Mouse (Mus musculus) liver, embryonic 14.5 days (tissue): Measurements from ENCODE around the gene Mctp2. TPM values are rescaled to one million over a fixed set of nuclear protein-coding genes. Genes with fewer than 3 reads are reported as not detected.

Experiments used
- ATAC-seq: fragments of 200-750 bp; cut with Nextera tagmentation; 2 replicates; pipeline ENCODE4 v1.8.0; 2017; ENCODE audit warnings: moderate number of reproducible peaks, mild to moderate bottlenecking, moderate library complexity; ENCODE audit not compliant: insufficient read depth
- DNase-seq, 3 experiments: peaks; one replicate each; pipeline ENCODE4 v3.0.0-alpha.2; 2012 to 2013; ENCODE audit warnings: low read depth in 3 of 3, low spot score in 3 of 3
- H3K27ac ChIP-seq: fragments of 300-500 bp; sonication (generic); 2 replicates; pipeline ENCODE4 v1.5.1; 2014; ENCODE audit warnings: moderate library complexity, mild to moderate bottlenecking, control low read depth, inconsistent platforms
- H3K27me3 ChIP-seq: fragments of 300-500 bp; sonication (generic); 2 replicates; pipeline ENCODE4 v1.6.1; 2014; ENCODE audit warnings: mild to moderate bottlenecking, low read length, moderate library complexity; ENCODE audit not compliant: control insufficient read depth, insufficient read depth
- H3K36me3 ChIP-seq: fragments of 300-500 bp; sonication (generic); replicated peaks from 2 replicates; pipeline ENCODE4 v1.6.1; 2014; ENCODE audit warnings: low read depth; ENCODE audit not compliant: control insufficient read depth, insufficient read depth
- H3K4me1 ChIP-seq, 2 experiments: fragments of 200-500 bp in 1 of 2; fragments of 300-500 bp in 1 of 2; sonication (generic) in 1 of 2; replicated peaks; 2 replicates each; pipeline ENCODE4 v1.6.1; 2012 to 2014; ENCODE audit warnings: antibody characterized with exemption in 1 of 2, inconsistent platforms in 1 of 2, low read length in 1 of 2; ENCODE audit not compliant: control insufficient read depth in 2 of 2, insufficient read depth in 2 of 2
- H3K4me2 ChIP-seq: fragments of 300-500 bp; sonication (generic); 2 replicates; pipeline ENCODE4 v1.6.1; 2014; ENCODE audit warnings: low read depth, mild to moderate bottlenecking, control low read depth, moderate library complexity
- H3K4me3 ChIP-seq, 2 experiments: fragments of 200-500 bp in 1 of 2; fragments of 300-500 bp in 1 of 2; sonication (generic) in 1 of 2; 2 replicates each; pipeline ENCODE4 v1.5.1; 2012 to 2014; ENCODE audit warnings: low read depth in 2 of 2, low read length in 2 of 2, mild to moderate bottlenecking in 2 of 2, control low read depth in 1 of 2, inconsistent platforms in 1 of 2, moderate library complexity in 1 of 2; ENCODE audit not compliant: insufficient read depth in 1 of 2
- H3K9ac ChIP-seq: fragments of 300-500 bp; sonication (generic); replicated peaks from 2 replicates; pipeline ENCODE4 v1.6.1; 2014; ENCODE audit warnings: mild to moderate bottlenecking, control low read depth, moderate library complexity
- H3K9me3 ChIP-seq: fragments of 300-500 bp; sonication (generic); 2 replicates; pipeline ENCODE4 v1.6.1; 2016; ENCODE audit warnings: low read length, mixed read lengths; ENCODE audit not compliant: control insufficient read depth
- CTCF ChIP-seq: IDR thresholded peaks from 2 replicates; pipeline ENCODE4 v1.5.1; 2016; ENCODE audit warnings: antibody characterized with exemption, low read depth, control low read depth
- EP300 ChIP-seq: IDR thresholded peaks from 2 replicates; pipeline ENCODE4 v1.6.1; 2016; ENCODE audit warnings: antibody characterized with exemption, low read depth
- WGBS: fragments of 180-500 bp; shearing (Covaris S2); extraction: QIAGEN DNeasy Blood & Tissue Kit; methylation state at CpG from one replicate; pipeline ENCODE4 v1.1.7; 2014; ENCODE audit not compliant: insufficient replicate concordance; 5-methylcytosine and 5-hydroxymethylcytosine counted together
- polyA plus RNA-seq, 2 experiments: library from polyadenylated mRNA; depleted of rRNA in 1 of 2; stranded (reverse) in 1 of 2; unstranded in 1 of 2; fragments of >200 nt; fragmentation: Nextera tagmentation in 1 of 2; extraction: Ambion mirVana in 1 of 2; gene quantifications; 2 replicates each; pipeline versions ENCODE4 v1.2.1 to v1.2.3; 2012 to 2014

The Mctp2 gene
- polyA plus RNA-seq, 2 experiments: 0.13 to 0.20 TPM

DNA sequence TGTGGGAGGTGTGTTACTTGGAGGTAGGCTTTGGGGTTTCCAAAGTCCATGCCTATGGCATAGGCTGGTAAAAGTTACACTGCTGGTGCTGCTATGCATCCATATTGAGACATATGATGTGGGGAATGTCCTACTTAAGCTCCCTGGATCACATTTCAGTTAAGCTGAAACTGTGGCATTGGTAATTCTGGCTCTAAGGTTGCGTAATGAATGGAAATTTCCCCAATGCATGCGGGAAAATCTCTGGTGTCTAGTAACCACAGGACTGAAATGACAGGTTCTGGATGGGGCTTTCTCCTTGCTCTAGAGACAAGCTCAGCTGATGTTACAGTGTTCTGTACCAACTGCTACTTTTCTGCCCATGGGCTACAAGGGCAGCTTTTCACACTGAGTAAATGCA is 240.1 kb downstream of the Mctp2 start:
- ATAC-seq: no peak
- no peak overlapping the region for H3K4me3 ChIP-seq
- H3K4me2 ChIP-seq: no peak overlapping the region
- H3K9ac ChIP-seq: no peak overlapping the region
- WGBS: 60% methylated on average over 2 of the region's 2 CpGs
- DNase-seq: no peak
- no peaks in the 10 kb centered on the region for H3K4me1 ChIP-seq
- H3K9me3 ChIP-seq: no peaks in the 10 kb centered on the region
- TF ChIP-seq CTCF (no peak), EP300 (no peak)
- no peak overlapping the region for H3K27ac ChIP-seq
- no peaks in the 10 kb centered on the region for H3K27me3 ChIP-seq
- no peaks in the 10 kb centered on the region for H3K36me3 ChIP-seq

GRCm38 (mm10) chr7:72051759-72052158 is 254.6 kb downstream of the Mctp2 start:
- Histone ChIP-seq H3K4me3 (no peak overlapping the region), H3K27me3 (no peaks in the 10 kb centered on the region), H3K4me1 (no peaks in the 10 kb centered on the region), H3K27ac (no peak overlapping the region), H3K9me3 (no peaks in the 10 kb centered on the region), H3K9ac (no peak overlapping the region), H3K36me3 (no peaks in the 10 kb centered on the region), H3K4me2 (no peak overlapping the region)
- no peak for TF ChIP-seq EP300
- TF ChIP-seq CTCF: no peak
- ATAC-seq: no peak
- 56% methylated on average over 2 of the region's 2 CpGs for WGBS
- DNase-seq: no peak

- TF ChIP-seq CTCF (no peak), EP300 (no peak)
- Histone ChIP-seq H3K27ac (no peak overlapping the region), H3K9ac (no peak overlapping the region), H3K4me1 (no peaks in the 10 kb centered on the region), H3K9me3 (no peaks in the 10 kb centered on the region), H3K4me3 (no peak overlapping the region), H3K4me2 (no peak overlapping the region), H3K36me3 (no peaks in the 10 kb centered on the region), H3K27me3 (no peaks in the 10 kb centered on the region)
- ATAC-seq (no peak), DNase-seq (no peak)
- 64% methylated on average over 20 of the region's 20 CpGs for WGBS
Observed at GRCm38 (mm10) chr7:72047588-72048585, 258.5 kb downstream of the Mctp2 start.
